Mouse (Mus musculus): ENCODE data around the gene Gm5640.
"Not testable (repeated sequence)": the region's sequence is repeated elsewhere in the genome, so short reads cannot be mapped to it uniquely, and the experiment has no call there.

Gm5640 gene

GRCm38 (mm10) chrX:74645466-74646323 is at the start of gene Gm5640:
Gene Gm5640, minus strand, starts transcription at chrX:74645635.
- not testable (repeated sequence) for DNase-seq (ENCODE audit: low spot score)

- DNase-seq (ENCODE audit: low spot score): not testable (repeated sequence)
Observed at GRCm38 (mm10) chrX:74646393-74646792, 958 bp upstream of the Gm5640 start.

GRCm38 (mm10) chrX:74592379-74592778 is 53.1 kb downstream of the Gm5640 start, which contains the start of gene Olfr1325:
Gene Olfr1325, plus strand, starts transcription at chrX:74592679.
- no peak for DNase-seq (ENCODE audit: low spot score)
